Mouse (Mus musculus) cerebellum, adult 11-12 months (tissue): ENCODE data around the gene Ptpn14.

Source experiments
- DNase-seq: peaks from one replicate; pipeline ENCODE4 v3.0.0; 2022

The Ptpn14 gene

GRCm38 (mm10) chr1:189726121-189726520 is 1.9 kb upstream of the Ptpn14 start:
- no peak for DNase-seq

- no peak for DNase-seq
Measured at GRCm38 (mm10) chr1:189727346-189727883, 653 bp upstream of the Ptpn14 start.

GRCm38 (mm10) chr1:189728784-189729115 is 682 bp downstream of the Ptpn14 start:
- no peak for DNase-seq

GRCm38 (mm10) chr1:189729141-189729815 is 1.2 kb downstream of the Ptpn14 start:
- no peak for DNase-seq

GRCm38 (mm10) chr1:189731697-189732096 is 3.6 kb downstream of the Ptpn14 start:
- no peak for DNase-seq

DNA sequence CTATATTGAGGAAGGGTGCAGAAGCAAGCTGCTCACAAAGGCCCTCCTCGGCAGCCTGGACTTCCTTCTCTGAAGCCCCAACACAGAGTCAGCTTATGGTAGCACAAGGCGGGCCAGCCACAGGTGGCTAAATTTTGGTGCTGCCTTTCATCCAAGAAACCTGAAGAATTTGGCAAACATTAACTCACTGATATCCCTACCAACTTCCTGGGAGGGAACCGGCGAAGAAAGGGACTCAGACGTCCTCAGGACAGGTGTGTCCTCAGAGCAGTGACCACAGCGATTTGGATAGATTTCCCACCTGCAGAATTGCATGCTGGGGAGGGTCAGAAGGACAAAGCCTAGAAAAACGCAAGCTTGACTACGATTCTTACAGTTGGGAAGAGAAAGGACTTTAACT is 4.1 kb downstream of the Ptpn14 start:
- no peak for DNase-seq

DNA sequence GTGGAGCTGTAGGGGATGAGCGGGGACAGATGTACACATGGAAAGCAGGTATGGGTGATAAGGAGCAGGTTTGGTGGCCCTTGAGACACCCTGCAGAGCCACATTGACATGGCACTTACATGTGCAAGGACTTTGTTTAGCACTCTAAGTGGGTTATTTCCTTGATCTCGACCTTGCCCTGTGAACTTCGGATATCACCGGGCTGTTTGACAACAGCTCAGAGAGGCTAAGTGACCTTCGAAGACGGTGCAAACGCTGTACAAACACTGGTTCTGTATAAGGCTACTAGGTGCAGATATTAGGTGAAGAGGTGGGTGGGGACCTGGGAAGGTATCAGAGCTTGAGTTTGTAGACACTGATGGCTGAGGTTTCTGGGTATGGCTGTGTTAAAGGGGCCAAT is 12.0 kb downstream of the Ptpn14 start:
- no peak for DNase-seq

DNA sequence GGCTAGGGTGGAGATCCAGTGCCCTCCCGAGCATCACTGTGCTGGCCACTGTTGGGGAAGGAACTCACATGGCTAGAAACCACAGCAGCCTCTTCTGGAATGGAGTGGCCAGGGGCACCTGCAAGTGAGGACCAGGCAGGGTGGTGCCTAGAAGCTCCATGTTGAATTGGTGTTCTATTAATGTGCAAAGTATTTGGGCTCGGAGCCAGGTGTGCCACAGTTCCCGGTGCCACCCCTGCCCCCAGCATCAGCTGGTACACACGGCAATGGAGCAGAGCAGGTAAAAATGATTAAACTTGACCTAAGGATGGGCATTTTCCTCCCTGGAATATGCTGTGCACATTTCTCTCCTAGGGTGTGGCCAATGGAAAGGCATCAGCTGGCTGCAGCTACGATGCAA is 14.0 kb downstream of the Ptpn14 start:
- DNase-seq, result no peak

DNA sequence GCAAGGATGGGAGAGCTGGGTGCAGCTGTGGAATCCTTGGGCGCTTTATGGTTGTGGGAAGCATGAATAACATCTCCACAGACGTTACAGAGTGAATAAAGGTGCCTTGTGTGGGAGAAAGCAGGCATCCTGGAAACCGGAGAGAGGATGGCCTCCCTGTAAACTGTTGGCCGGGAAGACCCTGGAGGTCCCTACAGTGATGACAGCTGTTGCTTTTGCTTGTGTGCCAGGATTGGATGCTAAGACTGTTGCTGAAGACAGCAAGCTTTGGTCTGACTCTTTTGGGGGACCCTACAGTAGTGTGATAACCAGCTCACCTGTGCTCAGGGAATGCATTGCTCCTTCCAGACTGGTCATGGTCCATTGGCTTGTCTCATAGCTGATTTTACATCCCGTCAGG is 15.1 kb downstream of the Ptpn14 start:
- DNase-seq, result no peak

DNA sequence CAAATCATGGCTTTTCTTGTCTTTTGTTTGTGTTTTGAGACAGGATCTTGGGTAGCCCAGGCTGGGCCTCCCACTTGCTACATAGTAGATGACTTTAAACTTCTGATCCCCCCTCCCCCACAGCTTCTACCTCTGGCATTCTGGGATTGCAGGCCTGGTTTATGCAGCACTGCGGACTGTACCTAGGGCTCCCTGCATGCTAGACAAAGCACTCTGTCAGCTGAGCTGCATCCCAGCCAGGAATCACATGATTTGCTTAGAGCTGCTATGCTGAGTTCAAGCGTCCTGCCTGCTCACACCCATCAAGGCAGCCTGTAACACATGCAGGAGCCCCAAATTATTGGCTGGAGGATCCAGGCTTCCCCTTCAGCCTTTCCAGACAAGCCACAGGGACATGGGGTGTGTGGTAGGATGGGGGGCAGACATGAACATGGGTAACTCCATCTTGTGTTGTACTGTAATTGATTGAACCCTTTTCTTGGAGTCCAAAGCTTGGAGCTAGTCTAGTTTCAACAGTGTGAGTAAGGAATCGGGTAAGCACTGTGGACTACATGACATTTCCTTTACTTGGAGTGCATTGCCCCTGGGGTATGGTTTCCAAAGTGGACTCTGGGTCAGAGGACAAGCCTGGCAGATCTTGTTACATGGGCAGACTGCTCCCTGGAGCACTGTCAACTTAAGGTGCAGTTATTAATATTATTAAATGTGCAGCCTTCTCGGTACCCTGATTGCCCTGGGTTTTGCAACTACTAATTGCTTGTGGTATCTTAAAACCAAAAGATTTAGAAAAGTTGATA is 17.0 kb downstream of the Ptpn14 start:
- no peak for DNase-seq

DNA sequence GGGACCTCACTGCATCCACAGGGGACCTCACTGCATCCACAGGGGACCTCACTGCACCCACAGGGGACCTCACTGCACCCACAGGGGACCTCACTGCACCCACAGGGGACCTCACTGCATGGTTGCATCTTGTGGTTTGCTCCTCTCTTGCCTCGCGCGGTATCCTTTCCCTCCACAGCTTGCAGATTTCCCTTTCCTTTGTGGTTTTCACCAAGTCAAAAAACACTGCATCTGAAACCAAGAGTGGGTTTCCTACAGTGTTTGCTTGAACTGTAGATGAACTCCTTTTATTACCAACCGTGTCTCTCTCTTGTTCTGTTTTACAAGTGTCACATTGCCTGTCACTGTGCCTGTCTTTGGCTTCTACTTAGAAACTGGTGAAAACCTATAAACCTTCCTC is 18.5 kb downstream of the Ptpn14 start:
- no peak for DNase-seq

GRCm38 (mm10) chr1:189749789-189750188 is 21.7 kb downstream of the Ptpn14 start:
- DNase-seq, result no peak

DNA sequence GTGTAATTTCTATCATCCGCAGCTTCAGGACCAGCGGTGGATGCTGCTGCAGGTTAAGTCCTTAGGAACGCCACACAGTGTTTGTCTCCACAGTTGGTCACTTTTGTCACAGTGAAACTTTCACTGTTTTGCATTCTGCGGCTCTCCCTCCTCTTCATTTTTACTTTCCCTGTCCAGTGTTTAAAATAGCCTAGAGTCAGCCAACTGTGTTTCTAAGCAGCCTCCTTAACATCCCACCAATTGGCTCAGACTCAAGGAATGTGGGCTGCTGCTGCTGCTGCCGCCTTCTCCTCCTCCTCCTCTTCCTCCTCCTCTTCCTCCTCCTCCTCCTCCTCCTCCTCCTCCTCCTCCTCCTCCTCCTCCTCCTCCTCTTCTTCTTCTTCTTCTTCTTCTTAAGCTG is 22.2 kb downstream of the Ptpn14 start:
- DNase-seq, result no peak

- DNase-seq, result no peak
Measured at GRCm38 (mm10) chr1:189752245-189752644, 24.2 kb downstream of the Ptpn14 start.

GRCm38 (mm10) chr1:189755072-189755471 is 27.0 kb downstream of the Ptpn14 start:
- no peak for DNase-seq

- DNase-seq, result peak; percentile 29
Measured at GRCm38 (mm10) chr1:189756306-189757053, 28.4 kb downstream of the Ptpn14 start.

DNA sequence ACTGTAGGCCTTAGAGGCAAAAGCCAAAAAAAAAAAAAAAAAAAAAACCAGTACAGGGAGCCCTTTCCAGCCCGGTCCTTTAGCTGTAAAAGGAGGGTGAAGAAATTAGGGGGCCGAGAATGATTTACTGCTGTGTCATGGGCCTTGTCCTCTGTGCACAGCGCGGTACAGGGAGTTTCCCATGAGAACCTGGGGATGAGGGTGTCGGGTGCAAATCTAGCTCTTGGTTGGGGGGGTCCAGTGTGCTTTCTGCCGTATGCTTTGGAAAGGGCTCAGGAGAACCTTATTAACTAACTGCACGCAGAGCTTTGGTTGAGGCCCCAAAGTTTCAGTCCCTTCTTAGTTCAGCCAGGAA is 29.0 kb downstream of the Ptpn14 start:
- DNase-seq, result no peak

GRCm38 (mm10) chr1:189761581-189762021 is 33.5 kb downstream of the Ptpn14 start:
- DNase-seq, result no peak

GRCm38 (mm10) chr1:189764258-189764657 is 36.2 kb downstream of the Ptpn14 start:
- DNase-seq, result no peak

GRCm38 (mm10) chr1:189767164-189767563 is 39.1 kb downstream of the Ptpn14 start:
- DNase-seq, result no peak

DNA sequence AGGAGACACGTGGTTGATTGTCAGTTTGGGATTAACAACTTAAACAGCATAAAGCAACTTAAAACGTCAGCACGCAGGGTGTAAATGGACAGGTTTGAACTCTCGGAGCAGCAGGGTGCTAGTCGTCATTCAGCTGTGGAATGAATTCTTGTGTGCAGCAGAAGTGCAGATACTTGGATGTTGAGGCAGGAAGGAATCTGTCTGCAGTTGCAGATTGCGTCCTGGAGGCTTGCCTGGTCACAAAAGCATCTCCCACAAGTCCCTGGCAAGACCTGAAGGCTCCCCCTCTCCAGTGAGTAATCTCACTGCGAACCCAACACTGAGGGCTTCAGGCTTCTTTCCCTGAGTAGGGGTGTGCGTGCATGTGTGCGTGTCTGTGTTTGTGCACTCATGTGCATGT is 39.8 kb downstream of the Ptpn14 start:
- DNase-seq, result no peak

DNA sequence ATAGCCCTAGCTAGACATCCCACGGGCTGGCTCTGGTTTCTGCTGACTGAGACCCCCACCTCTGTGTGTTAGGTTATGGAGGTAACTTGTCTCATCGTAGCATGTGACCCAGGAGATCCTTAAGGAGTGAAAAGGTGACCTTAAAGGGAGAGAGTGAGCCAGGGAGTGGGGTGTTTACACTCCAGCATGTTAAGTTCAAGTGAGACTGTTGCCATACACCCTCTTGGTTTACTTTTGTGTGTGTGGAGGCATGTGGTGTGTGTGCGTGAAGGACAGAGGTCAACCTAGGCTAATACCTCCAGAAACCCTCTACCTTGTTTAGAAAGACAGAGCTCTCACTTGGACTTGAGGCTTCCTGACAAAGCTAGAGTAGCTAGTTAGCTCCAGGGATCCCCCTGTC is 42.4 kb downstream of the Ptpn14 start:
- no peak for DNase-seq

- DNase-seq, result no peak
Measured at GRCm38 (mm10) chr1:189772707-189773106, 44.6 kb downstream of the Ptpn14 start.

DNA sequence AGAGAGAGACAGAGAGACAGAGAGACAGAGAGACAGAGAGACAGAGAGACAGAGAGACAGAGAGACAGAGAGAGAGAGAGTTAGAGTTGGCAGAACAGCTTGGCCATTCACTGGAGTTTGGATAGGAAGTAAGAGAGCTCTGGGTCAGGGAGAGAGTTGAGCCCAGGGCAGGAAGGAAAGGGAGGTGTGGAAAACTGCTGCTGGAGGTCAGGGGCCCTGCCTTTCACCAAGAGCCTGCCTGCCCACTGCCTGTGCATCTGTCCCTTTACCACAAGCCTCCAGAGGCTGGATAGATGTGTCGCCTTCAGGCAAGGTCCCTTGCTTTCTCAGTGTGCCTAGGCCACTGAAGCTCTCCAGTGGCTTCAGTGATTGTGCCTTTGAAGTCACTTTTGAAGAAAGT is 46.7 kb downstream of the Ptpn14 start:
- DNase-seq, result no peak
